Mouse (Mus musculus): ENCODE data around the gene Hgfac.

DNA sequence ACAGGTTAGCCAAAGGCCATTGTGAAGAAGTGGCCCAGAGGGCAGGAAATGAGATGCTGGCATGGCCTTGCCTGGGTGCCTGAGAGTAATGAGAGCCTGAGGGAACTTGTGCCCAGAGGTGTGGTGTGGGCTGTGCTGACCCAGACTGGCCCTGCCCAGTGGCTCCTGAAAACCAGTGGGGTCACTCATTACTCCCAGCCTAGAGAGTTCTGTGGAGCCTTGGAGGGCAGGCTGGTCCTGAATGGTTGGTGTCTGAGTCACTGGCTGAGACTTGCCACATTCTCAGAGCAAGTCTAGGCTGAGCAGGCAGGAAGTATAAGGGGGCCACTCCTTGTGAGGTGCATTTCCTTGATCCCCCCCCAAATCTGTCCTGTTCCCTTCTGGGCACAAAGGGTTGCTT lies 3.9 kb upstream of the Hgfac start:
- no peak for TF ChIP-seq SRF (IDR thresholded peaks at IDR 0.05; ENCODE audit: control insufficient read depth, insufficient read length, low read depth)
- TF ChIP-seq POLR2A (IDR thresholded peaks at IDR 0.05; ENCODE audit: insufficient read length, low read depth): no peak
- TF ChIP-seq MYOD1 (IDR thresholded peaks at IDR 0.05; ENCODE audit: control insufficient read depth in 1 of 3, insufficient read length in 2 of 3, low read depth in 2 of 3): no peak
- TF ChIP-seq TCF12 (IDR thresholded peaks at IDR 0.05; ENCODE audit: insufficient read depth, poor library complexity, severe bottlenecking): no peak
- TF ChIP-seq POLR2AphosphoS2 (IDR thresholded peaks at IDR 0.05; ENCODE audit: insufficient read length, low read depth): no peak
- no peak for TF ChIP-seq MYOG (IDR thresholded peaks at IDR 0.05; ENCODE audit: control insufficient read depth in 1 of 3, insufficient read depth in 1 of 3, insufficient read length in 2 of 3, low read depth in 2 of 3)
- TF ChIP-seq MAX (IDR thresholded peaks at IDR 0.05; ENCODE audit: low read depth): no peak
- no peak for TF ChIP-seq E2F4 (IDR thresholded peaks at IDR 0.05; ENCODE audit: insufficient read depth)
- TF ChIP-seq USF1 (IDR thresholded peaks at IDR 0.05; ENCODE audit: low read depth): no peak
- no peak for TF ChIP-seq TCF3 (IDR thresholded peaks at IDR 0.05; ENCODE audit: insufficient read length, low read depth)
- TF ChIP-seq REST (IDR thresholded peaks at IDR 0.05; ENCODE audit: insufficient read depth, insufficient read length): no peak
